Mouse (Mus musculus) bone marrow macrophage, adult 2 months (primary cell): ENCODE data around the gene Mrps6.

ENCODE experiments used
- CTCF ChIP-seq: IDR thresholded peaks from 2 replicates; pipeline ENCODE4 v1.5.1; 2012; ENCODE audit warnings: low read depth, mild to moderate bottlenecking, low read length, moderate library complexity
- POLR2A ChIP-seq: IDR thresholded peaks from 2 replicates; pipeline ENCODE4 v1.6.1; 2012; ENCODE audit warnings: mild to moderate bottlenecking, low read depth, low read length, borderline replicate concordance

- TF ChIP-seq POLR2A: no peak
- no peak for TF ChIP-seq CTCF
These were observed 78.2 kb downstream of the Mrps6 start for GRCm38 (mm10) chr16:92136275-92136674.
